Mouse (Mus musculus) kidney, postnatal 14 days (tissue): ENCODE measurements at regions not wholly inside any gene's neighbourhood (a gene's known extent, or its start where the extent isn't known, plus 50 kb on each side); places are given as distances from the start of the nearest gene placed in this dataset.
A peak's percentile ranks its signal among the peaks of the same experiment; 100 is the strongest.

Experiments used
- DNase-seq: peaks from one replicate; pipeline ENCODE4 v3.0.0; 2022; ENCODE audit warnings: mixed read lengths

- DNase-seq = no peak
Observed at GRCm38 (mm10) chr17:9760706-9761059, 91.2 kb upstream of the Pabpc6 start.

- no peak for DNase-seq
Observed at GRCm38 (mm10) chr17:9760026-9760705, 90.6 kb upstream of the Pabpc6 start.

GRCm38 (mm10) chr17:9759421-9759852 lies 89.9 kb upstream of the Pabpc6 start:
- peak; percentile 62 for DNase-seq

- no peak for DNase-seq
Observed at GRCm38 (mm10) chr17:9757725-9758251, 88.3 kb upstream of the Pabpc6 start.

- DNase-seq = peak; percentile 29
Observed at GRCm38 (mm10) chr17:9756675-9757074, 87.2 kb upstream of the Pabpc6 start.

- DNase-seq = peak; percentile 73
Observed at GRCm38 (mm10) chr17:9756196-9756595, 86.7 kb upstream of the Pabpc6 start.

GRCm38 (mm10) chr17:9755576-9755975 lies 86.1 kb upstream of the Pabpc6 start:
- no peak for DNase-seq

GRCm38 (mm10) chr17:9754884-9755405 lies 85.4 kb upstream of the Pabpc6 start:
- DNase-seq = no peak

GRCm38 (mm10) chr17:9752848-9753247 lies 83.3 kb upstream of the Pabpc6 start:
- DNase-seq = no peak

- DNase-seq = peak; percentile 12
Observed at GRCm38 (mm10) chr17:9751348-9752170, 82.0 kb upstream of the Pabpc6 start.

- no peak for DNase-seq
Observed at GRCm38 (mm10) chr17:9750046-9750445, 80.5 kb upstream of the Pabpc6 start.

- no peak for DNase-seq
Observed at GRCm38 (mm10) chr17:9749301-9749700, 79.8 kb upstream of the Pabpc6 start.

GRCm38 (mm10) chr17:9747893-9748292 lies 78.4 kb upstream of the Pabpc6 start:
- no peak for DNase-seq

GRCm38 (mm10) chr17:9743342-9743741 lies 73.8 kb upstream of the Pabpc6 start:
- DNase-seq = no peak

- DNase-seq = no peak
Observed at GRCm38 (mm10) chr17:9741321-9741720, 71.8 kb upstream of the Pabpc6 start.

GRCm38 (mm10) chr17:9729020-9729419 lies 59.5 kb upstream of the Pabpc6 start:
- no peak for DNase-seq

- DNase-seq = no peak
Observed at GRCm38 (mm10) chr17:9725704-9726469, 56.4 kb upstream of the Pabpc6 start.

GRCm38 (mm10) chr17:9723484-9723883 lies 54.0 kb upstream of the Pabpc6 start:
- DNase-seq = no peak

GRCm38 (mm10) chr17:9722709-9723108 lies 53.2 kb upstream of the Pabpc6 start:
- DNase-seq = no peak
